Mouse (Mus musculus): ENCODE results near the gene Tap1.
A peak's percentile ranks its signal among the peaks of the same experiment; 100 is the strongest.

The Tap1 gene

DNA sequence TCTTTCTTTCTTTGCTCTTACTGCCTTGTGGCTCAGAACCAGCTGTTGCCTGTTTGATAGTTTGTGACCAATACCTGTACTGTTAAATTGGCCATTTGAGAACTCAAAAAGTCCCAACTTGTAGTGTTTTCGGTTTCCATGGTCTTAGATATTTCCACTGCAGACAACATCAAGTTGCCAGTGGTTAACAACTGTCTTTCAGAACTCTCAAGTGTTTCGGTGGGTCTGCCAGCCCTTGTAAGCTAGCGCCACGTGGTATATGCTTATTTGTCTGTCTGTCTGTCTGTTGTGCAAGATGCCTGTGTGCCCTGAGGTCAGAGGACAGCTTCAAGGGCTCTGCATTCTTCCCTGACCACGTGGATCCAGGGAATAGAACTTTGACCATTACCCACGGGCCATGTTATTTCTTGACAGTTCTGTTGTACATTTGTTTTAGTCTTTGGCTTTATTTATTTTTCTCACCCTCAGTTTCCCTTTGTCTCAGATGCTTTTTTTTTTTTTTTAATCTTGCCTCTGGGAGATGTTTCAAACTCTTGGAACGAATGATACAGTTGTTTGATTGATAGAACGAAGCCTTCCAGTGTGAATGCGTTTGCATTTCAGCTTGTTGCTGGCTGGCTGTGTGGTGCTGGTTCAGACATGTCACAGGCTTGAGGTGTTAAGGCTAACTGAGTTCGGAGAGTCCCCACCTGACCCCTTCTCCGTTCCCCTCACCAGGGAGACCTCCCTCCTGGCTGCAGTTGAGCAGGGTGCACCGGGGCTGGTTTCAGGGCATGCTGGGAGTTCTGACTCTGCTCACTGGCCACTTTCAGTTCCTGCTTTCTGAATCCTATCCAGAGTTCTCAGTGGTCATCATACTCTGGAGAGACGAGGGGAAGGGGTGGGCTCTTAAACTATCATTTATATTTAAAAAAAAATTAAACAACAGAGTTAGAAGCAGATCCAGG is 7.2 kb upstream of the Tap1 start:
- no peak for DNase-seq

DNA sequence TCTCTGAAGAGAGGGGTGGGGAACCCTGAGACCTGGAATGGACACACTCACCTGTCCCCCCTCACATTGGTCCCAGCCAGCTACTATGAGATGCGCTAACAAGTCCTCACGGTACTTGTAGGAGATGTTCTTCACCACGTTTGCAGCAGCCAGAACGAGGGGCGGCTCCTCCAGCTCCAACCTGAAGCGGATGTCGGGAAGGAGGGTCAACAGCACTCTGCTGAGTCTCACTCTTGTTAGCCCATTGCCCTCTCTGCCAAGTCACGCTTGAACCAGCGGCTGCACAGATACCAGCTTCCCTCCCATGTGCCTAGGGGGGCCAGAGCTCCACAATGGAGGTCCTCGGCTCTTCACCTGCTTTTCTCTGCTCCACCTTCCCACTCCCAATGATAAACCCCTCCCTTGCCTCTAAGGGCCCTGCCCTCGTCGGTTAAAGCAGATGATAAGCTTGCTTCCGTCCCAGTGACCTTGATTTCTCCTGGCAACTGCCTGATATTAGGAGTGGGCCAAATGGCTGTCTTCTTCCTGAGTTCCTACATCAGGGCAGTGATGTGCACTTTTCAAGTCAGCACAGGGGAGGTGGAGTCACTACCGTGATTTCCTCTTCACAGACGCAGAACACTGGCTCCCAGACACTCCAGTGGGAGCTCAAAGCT is 3.7 kb upstream of the Tap1 start:
- peak; percentile 87 for DNase-seq

DNA sequence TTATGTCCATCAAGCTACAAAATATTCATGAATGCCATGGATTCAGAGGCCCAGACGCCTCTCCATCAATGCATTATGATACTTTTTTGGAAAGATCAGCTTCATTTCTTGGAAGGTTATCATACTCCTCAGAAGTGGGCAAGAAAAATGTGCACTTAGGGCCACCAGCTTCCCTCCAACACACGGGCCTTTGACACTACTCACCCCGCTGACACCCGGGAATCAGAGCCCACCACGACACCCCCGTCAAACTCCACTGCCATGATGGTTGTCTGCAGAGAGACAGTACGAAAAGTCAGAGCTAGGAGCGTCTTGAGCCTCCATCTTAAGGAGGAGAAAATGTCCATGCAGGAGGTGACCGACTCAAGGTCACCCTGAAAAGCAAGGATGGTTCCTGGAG is 1.8 kb upstream of the Tap1 start:
- peak; percentile 86 for DNase-seq

DNA sequence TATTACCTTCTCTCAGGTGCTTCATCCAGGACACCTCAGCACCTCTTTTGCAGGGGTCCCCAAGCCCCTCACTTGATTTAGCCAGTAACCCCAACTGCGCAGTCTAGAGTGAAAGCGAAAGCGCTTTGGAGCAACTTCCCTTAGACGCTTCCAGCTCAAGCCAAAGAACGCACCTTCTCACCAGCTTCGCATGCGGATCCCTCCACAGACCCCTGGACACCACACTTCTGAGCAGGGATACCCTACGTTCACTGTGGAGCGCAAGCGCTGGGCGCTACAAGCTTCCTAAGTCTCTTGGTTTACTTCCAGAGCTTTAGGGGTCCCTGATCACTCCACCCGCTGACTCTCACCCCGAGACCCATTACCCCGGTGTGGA is 480 bp upstream of the Tap1 start:
- no peak for DNase-seq

DNA sequence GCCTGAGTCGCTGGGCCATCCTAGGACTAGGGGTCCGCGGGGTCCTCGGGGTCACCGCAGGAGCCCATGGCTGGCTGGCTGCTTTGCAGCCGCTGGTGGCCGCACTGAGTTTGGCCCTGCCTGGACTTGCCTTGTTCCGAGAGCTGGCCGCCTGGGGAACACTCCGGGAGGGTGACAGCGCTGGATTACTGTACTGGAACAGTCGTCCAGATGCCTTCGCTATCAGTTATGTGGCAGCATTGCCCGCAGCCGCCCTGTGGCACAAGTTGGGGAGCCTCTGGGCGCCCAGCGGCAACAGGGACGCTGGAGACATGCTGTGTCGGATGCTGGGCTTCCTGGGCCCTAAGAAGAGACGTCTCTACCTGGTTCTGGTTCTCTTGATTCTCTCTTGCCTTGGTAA is 657 bp downstream of the Tap1 start:
- DNase-seq, result no peak

DNA sequence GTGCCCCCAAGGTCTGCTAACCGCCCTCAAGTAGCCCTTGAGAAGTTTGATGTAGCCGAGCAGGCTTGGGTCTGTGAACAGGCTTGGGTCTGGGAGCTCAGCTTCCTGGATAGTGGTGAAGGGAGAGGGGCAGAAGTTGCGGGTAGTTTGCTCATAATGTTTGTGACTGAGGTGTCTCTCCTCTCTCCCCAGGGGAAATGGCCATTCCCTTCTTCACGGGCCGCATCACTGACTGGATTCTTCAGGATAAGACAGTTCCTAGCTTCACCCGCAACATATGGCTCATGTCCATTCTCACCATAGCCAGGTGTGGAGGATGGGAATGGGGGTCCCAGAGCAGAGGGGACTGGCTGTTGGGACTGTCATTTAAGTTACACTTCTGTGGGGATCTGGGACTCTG is 1.6 kb downstream of the Tap1 start:
- DNase-seq, result peak; percentile 88

DNA sequence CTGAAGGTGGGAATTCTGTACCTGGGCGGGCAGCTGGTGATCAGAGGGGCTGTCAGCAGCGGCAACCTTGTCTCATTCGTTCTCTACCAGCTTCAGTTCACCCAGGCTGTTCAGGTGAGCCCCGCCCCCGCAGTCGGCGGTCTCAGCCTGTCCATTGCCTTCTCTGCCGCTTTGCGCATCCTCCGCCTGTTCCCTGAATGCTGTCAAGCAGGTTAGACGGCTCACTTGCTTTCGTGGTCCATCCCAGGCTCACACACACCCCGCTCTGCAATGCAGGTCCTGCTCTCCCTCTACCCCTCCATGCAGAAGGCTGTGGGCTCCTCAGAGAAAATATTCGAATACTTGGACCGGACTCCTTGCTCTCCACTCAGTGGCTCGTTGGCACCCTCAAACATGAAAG is 5.5 kb downstream of the Tap1 start:
- DNase-seq, result peak; percentile 86

DNA sequence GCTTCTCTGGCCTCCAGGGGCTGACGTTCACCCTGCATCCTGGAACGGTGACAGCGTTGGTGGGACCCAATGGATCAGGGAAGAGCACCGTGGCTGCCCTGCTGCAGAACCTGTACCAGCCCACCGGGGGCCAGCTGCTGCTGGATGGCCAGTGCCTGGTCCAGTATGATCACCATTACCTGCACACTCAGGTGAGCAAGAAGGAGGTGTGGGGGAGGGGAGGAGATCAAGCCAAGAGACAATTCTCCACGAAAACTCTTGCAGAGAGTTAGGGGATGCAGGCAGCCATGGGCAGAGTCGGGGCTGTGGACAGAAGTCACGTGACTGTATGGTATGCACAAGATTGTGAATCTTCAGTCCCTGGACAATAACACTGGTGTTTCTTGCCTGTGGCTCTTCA is 6.1 kb downstream of the Tap1 start:
- peak; percentile 85 for DNase-seq

DNA sequence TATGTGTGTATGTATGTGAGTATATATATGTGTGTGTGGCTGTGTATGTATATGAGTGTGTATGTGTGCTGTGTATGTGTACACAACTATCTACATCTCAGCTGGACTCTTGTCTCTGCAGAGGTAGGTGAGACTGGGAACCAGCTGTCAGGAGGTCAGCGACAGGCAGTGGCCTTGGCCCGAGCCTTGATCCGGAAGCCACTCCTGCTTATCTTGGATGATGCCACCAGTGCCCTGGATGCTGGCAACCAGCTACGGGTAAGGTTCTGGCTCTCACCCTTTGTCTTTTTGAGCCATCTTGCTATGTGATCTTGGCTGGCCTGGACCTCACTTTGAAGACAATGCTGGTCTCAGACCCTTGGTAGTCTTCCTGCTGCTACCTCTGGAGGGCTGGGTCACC is 7.4 kb downstream of the Tap1 start:
- DNase-seq, result no peak

DNA sequence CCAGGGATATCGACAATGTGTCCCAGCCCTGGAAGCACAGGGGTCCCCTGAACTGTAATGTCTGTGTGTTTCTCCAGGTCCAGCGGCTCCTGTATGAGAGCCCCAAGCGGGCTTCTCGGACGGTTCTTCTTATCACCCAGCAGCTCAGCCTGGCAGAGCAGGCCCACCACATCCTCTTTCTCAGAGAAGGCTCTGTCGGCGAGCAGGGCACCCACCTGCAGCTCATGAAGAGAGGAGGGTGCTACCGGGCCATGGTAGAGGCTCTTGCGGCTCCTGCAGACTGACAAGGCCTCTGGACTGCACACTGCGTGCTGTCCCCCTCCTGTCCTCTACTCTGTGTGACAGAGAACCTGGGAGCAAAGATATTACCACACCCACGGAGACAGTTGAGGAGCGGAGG is 9.1 kb downstream of the Tap1 start:
- DNase-seq, result peak; percentile 92

DNA sequence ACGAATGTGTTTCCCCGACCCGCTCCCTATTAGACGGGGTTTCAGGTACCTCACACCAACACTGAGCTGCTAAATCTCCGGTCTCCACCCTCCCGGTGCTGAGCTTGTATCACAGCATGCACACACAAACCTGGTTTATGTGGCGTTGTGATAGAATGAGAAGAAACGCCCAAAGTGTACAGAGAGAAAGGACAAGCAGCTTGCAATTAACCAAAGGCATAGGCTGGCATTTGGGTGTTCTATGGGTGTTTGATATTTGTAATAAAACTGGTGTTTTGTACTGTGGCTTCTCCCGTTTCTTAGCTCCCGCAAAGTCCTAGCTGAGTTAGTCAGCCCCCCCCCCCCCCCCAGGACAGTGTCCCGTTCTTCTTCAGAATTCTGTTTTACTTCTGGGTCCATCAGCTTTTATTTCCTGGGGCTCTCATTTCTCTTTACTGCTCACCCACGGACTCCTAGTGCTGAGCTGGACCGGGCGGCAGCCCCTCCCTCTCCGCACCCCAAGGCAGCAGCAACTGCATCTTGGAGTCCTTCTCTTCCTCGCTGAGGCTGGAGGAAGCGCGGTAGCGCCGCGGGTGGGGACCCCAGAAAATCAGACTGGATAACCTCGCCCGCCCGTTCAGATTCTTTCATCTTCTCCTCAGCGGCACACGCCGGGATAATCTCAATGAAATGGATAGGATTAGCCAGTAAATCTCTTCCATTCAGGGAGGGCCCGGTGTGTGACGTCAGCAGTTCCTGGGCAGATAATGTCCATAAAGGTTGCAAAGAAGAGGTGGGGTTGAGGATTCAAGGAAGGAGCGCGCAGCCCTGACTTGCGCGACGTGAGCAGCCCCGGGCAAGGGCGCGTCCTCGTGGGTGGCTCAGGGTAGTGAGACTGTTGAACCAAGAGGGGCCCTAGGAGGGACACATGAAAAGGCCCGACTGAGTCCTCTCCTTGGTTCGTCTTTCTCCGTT is 9.9 kb downstream of the Tap1 start, which contains the start of gene Psmb8:
Psmb8 (plus strand) TSS at position 781 of the 954 bp plus-strand sequence.
- peak; percentile 99 for DNase-seq

DNA sequence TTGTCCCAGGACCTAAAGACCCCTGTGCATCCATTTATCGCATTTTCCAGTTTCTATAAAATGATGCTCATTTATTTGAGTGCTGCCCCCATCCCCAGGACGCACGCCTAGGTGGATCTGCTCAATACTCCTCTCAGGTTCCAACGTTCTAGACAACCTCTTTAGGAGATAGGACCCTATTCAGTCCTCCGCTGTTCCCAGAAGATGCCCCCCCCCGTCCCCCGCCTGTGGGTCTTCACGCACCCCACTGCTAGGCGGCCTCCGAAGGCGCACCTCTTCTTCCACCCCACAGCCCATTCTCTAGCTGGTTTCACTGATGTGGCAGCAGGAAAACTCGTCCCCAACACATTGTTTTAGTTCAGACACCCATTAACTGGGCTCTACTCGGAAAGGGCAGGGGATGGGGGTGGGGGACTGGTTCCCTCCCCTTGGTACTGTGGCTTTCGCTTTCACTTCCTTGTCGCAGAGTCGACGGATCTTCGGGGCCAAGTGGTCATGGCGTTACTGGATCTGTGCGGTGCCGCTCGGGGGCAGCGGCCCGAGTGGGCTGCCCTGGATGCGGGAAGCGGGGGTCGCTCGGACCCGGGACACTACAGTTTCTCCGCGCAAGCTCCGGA is 10.7 kb downstream of the Tap1 start:
- DNase-seq, result peak; percentile 99

DNA sequence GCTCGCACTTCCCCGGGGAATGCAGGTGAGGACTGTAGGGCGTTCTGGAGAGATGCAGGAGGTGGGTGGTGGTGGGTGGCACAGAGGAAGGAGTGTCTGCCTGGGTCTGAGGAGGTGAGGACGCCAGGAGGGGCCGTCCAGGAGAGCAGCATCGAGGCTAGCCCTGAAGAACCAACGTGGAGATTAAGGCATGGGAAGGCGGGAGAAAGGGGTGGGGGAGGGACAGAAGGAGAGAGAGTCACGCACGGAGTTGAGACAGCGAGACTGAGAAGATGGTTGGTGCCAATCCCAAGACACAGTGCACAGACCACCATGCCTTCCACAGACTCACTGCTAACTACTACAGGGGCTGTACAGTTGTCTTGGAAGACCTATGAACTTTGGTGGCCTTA is 11.2 kb downstream of the Tap1 start:
- DNase-seq, result no peak

DNA sequence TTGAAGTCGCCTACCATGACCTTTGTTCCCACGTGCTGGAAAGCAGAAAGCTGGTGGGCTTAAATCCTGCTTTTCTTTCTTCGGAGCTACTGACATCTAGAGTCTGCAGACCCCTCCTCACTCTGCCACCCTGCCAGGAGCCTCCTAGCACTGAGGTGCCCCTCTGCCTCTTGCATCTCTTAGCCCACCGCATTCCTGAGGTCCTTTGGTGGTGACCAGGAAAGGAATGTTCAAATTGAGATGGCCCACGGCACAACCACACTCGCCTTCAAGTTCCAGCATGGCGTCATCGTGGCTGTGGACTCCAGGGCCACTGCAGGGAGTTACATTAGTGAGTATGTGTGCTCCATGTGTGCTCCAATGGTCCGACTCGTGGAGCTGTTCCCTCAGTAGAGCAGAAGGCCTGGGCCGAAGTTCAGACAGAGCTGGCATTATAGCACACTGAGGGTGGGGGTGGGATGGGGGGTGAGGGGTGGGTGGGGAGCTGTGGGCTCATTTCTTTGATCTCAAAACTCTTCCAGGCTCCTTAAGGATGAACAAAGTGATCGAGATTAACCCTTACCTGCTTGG is 11.8 kb downstream of the Tap1 start:
- peak; percentile 91 for DNase-seq

DNA sequence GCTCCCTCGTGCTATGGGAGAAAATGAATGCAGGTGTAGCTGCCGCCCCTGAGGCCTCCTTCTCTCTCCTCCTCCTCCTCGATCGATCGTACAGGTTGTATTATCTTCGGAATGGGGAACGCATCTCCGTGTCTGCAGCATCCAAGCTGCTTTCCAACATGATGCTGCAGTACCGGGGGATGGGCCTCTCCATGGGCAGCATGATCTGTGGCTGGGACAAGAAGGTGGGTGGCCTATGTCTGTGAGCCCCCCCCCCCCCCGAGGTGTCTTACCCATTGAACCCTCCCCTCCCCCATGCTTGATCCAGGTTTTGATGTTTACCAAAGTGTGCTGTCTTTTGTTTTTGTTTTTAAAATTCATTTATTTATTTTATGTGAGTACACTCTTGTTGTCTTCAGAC is 12.7 kb downstream of the Tap1 start:
- DNase-seq, result no peak

DNA sequence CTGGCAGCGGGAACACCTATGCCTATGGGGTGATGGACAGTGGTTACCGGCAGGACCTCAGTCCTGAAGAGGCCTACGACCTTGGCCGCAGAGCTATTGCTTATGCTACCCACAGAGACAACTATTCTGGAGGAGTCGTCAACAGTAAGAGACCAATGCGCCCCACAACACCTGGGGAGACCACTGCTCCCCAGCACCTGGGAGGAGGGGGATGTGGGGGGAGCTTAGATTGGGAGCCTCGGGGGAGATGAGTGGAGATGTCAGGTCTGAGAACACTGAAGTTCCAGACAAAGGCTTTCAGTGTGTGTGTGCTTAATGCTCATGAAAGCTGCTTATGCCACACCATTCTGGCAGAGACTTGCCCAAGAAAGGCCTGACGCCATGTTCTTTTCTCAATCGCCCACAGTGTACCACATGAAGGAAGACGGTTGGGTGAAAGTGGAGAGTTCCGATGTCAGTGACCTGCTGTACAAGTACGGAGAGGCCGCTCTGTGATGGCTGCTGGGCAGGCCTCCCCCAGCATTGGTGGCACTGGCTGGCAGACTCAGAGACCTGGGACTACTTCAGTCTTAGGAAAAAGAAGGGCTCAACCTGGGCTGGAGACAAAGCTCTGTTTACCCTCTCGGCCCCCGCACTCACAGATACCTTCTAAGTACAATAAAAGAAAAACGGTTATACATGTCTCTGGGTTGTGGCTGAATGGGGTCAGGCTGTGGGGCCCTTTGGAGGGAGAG is 13.6 kb downstream of the Tap1 start:
- no peak for DNase-seq

DNA sequence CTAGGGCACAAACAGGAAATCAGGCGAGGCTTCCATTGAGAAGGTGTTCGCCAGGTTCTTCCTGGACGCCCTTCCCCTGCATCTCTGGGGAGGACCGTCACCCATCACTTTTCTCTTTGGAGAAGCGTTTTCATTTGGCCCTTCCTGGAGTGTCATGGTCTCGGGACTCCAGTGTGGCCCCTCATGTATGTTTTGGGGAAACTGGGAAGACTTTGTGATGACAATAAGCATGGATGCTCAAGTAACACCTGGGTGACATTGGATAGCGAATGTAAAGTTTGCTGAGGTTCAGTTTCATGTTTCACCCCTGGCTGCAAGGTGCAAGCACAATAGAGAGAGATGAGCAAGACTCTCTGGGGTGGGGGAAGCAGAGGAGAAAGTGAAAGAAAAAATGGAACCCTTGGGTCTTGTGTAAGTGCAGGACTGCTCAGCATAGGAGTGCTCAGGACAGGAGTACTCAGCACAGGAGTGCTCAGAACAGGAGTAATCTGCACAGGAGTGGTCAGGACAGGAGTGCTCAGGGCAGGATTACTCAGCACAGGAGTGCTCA is 14.2 kb downstream of the Tap1 start:
- peak; percentile 87 for DNase-seq

DNA sequence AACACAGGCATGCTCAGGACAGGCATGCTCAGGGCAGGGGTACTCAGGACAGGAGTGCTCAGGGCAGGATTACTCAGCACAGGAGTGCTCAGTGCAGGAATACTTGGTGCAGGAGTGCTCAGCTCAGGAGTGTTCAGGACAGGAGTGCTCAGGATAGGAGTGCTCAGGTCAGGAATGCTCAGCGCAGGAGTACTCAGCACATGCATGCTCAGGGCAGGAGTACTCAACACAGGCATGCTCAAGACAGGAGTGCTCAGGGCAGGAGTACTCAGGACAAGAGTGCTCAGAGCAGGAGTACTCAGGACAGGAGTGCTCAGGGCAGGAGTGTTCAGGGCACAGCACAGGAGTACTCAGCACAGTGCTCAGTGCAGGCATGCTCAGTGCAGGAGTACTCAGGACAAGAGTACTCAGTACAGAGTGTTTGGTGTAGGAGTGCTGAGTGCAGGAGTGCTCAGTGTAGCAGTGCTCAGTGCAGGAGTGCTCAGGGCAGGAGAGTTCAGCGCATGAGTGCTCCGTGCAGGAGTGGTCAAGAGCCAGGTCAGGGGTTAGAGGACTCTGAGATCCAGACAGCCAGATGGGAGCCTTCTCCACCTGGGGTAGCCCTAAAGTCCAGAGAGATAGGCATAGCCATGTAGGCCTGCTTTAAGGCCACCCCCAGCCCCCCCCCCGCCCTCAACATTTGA is 15.5 kb downstream of the Tap1 start:
- DNase-seq, result peak; percentile 83

DNA sequence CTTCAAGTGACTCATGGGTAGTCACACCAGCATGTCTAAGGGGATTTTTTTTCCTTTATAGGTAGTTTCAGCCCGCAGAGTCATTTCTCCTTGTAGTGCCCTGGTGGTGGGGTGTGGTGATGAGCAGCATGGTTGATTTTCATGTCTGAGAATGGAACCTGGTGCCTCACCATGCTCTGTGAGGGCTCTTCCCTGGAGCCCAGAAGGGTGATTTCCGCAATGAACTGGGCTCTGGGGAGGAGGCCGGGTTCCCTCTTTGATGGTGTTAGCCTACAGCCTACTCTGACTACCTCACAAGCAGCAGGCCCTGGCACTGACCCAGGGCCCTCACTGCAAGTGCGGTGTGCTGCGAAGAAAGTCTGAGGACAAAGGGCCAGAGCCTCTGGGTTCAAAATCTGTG is 16.1 kb downstream of the Tap1 start, which contains the start of gene Tap2:
Tap2 (plus strand) TSS at position 84 of the 400 bp plus-strand sequence.
- peak; percentile 93 for DNase-seq

DNA sequence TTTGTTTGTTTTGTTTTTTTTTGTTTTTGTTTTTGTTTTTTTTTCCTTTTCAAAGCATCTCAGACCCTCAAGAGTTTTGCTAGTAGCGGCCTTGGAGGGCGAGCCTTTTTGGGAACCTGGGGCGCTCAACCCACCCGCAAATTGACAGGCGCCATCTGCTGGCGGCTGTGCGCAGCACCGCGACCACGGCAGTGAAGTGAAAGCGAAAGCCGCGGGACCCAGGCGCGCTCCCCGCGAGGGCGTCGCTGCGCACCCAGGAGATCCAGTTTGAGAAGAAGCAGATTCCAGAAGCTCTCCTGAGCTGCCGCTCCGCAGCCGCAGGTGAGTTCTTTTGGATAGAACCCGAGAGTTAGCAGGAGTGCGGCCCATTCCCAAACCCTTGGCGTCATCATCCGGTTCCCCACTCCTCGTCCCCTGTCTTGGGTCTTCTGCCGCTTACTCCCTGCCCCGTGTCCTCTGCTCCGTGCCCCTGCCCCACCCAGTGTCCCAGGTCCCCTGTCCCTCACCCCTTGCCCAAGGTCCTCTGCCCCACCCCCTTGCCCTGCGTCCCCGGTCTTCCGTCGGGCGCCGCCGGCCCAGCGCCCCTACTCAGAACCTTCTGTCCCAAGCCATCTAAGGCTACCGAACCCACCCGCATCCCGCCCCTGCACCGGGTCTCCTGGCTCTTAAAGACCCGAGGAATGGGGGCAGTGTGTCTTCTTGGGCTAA is 17.1 kb downstream of the Tap1 start:
- DNase-seq, result peak; percentile 99
